Mouse (Mus musculus) thymus, adult 2 months (tissue): ENCODE data around the gene Ctnnal1. TPM values are rescaled to one million over a fixed set of nuclear protein-coding genes. Genes with fewer than 3 reads are reported as not detected.

Experiments used
- DNase-seq: peaks from one replicate; pipeline ENCODE4 v3.0.0; 2021
- H3K27ac ChIP-seq: fragments of 200-500 bp; 2 replicates; pipeline ENCODE4 v1.5.1; 2012; ENCODE audit warnings: low read length, control low read depth; ENCODE audit not compliant: control insufficient read depth, insufficient read depth
- H3K27me3 ChIP-seq: fragments of 200-500 bp; 2 replicates; pipeline ENCODE4 v1.6.1; 2012; ENCODE audit warnings: mild to moderate bottlenecking, low read length, moderate library complexity, mixed read lengths; ENCODE audit not compliant: control insufficient read depth, insufficient read depth
- H3K36me3 ChIP-seq: fragments of 200-500 bp; 2 replicates; pipeline ENCODE4 v1.6.1; 2012; ENCODE audit warnings: mild to moderate bottlenecking, low read length, moderate library complexity; ENCODE audit not compliant: control insufficient read depth, insufficient read depth
- H3K4me1 ChIP-seq: fragments of 200-500 bp; replicated peaks from 2 replicates; pipeline ENCODE4 v1.6.1; 2012; ENCODE audit warnings: low read length; ENCODE audit not compliant: control insufficient read depth, insufficient read depth
- H3K4me3 ChIP-seq: fragments of 200-500 bp; 2 replicates; pipeline ENCODE4 v1.5.1; 2012; ENCODE audit warnings: mild to moderate bottlenecking, low read length, control low read depth, moderate library complexity; ENCODE audit not compliant: control insufficient read depth, insufficient read depth
- CTCF ChIP-seq: fragments of 200-500 bp; IDR thresholded peaks from 2 replicates; pipeline ENCODE4 v1.5.1; 2012; ENCODE audit warnings: mild to moderate bottlenecking, control low read depth, low read length, moderate library complexity, borderline replicate concordance; ENCODE audit not compliant: control insufficient read depth, poor library complexity, insufficient read depth; ENCODE audit errors: extremely low read depth
- POLR2A ChIP-seq: fragments of 200-500 bp; IDR thresholded peaks from 2 replicates; pipeline ENCODE4 v1.6.1; 2012; ENCODE audit warnings: mild to moderate bottlenecking, low read length, control low read depth, moderate library complexity; ENCODE audit not compliant: control insufficient read depth, poor library complexity, insufficient read depth; ENCODE audit errors: extremely low read depth
- WGBS: fragments of 180-500 bp; shearing (Covaris S2); methylation state at CpG from one replicate; pipeline ENCODE4 v1.1.7; 2018; 5-methylcytosine and 5-hydroxymethylcytosine counted together
- polyA plus RNA-seq: library from polyadenylated mRNA; depleted of rRNA; stranded (reverse); fragments of >200 nt; gene quantifications from 2 replicates; pipeline ENCODE4 v1.2.3, GENCODE M21; 2012

Gene Ctnnal1
- polyA plus RNA-seq, 1 experiment, result 5.0 TPM

- Histone ChIP-seq H3K27me3 (no peaks in the 10 kb centered on the region), H3K36me3 (peaks cover 43% of the 10 kb centered on the region), H3K27ac (no peak overlapping the region), H3K4me1 (no peaks in the 10 kb centered on the region), H3K4me3 (no peak overlapping the region)
- WGBS, result 93% methylated on average over 3 of the region's 3 CpGs
- no peak for DNase-seq
- no peak for TF ChIP-seq CTCF
- no peak for TF ChIP-seq POLR2A
Observed at GRCm38 (mm10) chr4:56906926-56907325, 41.9 kb upstream of the Ctnnal1 start.

- H3K36me3 ChIP-seq, result peaks cover 41% of the 10 kb centered on the region
- H3K27ac ChIP-seq, result no peak overlapping the region
- no peaks in the 10 kb centered on the region for H3K4me1 ChIP-seq
- no peak for TF ChIP-seq POLR2A
- no peak for TF ChIP-seq CTCF
- H3K4me3 ChIP-seq, result no peak overlapping the region
- H3K27me3 ChIP-seq, result no peaks in the 10 kb centered on the region
- 87% methylated on average over 5 of the region's 5 CpGs for WGBS
- no peak for DNase-seq
Observed at GRCm38 (mm10) chr4:56905507-56905906, 40.5 kb upstream of the Ctnnal1 start.

- no peaks in the 10 kb centered on the region for H3K4me1 ChIP-seq
- TF ChIP-seq CTCF (no peak), POLR2A (no peak)
- H3K27ac ChIP-seq, result no peak overlapping the region
- no peaks in the 10 kb centered on the region for H3K27me3 ChIP-seq
- peak; percentile 34 for DNase-seq
- no peak overlapping the region for H3K4me3 ChIP-seq
- H3K36me3 ChIP-seq, result peaks cover 35% of the 10 kb centered on the region
- WGBS, result 100% methylated on average over 2 of the region's 2 CpGs
Observed at GRCm38 (mm10) chr4:56901671-56902070, 36.7 kb upstream of the Ctnnal1 start.

GRCm38 (mm10) chr4:56899216-56899615 is 34.2 kb upstream of the Ctnnal1 start:
- TF ChIP-seq POLR2A (no peak), CTCF (no peak)
- Histone ChIP-seq H3K27ac (no peak overlapping the region), H3K36me3 (peaks cover 31% of the 10 kb centered on the region), H3K27me3 (no peaks in the 10 kb centered on the region), H3K4me1 (no peaks in the 10 kb centered on the region), H3K4me3 (no peak overlapping the region)
- 97% methylated on average over 8 of the region's 8 CpGs for WGBS
- DNase-seq, result no peak

- no peaks in the 10 kb centered on the region for H3K27me3 ChIP-seq
- H3K4me1 ChIP-seq, result peaks cover 4% of the 10 kb centered on the region; the same call in 1 of the 2 replicates
- no peak overlapping the region for H3K4me3 ChIP-seq
- H3K36me3 ChIP-seq, result peaks cover 15% of the 10 kb centered on the region
- no peak for DNase-seq
- no peak for TF ChIP-seq CTCF
- TF ChIP-seq POLR2A, result no peak
- H3K27ac ChIP-seq, result no peak overlapping the region
- 90% methylated on average over 3 of the region's 3 CpGs for WGBS
Observed at GRCm38 (mm10) chr4:56897511-56897910, 32.5 kb upstream of the Ctnnal1 start.

GRCm38 (mm10) chr4:56894196-56894595 is 29.2 kb upstream of the Ctnnal1 start:
- 89% methylated on average over 3 of the region's 3 CpGs for WGBS
- Histone ChIP-seq H3K27me3 (no peaks in the 10 kb centered on the region), H3K4me1 (peaks cover 4% of the 10 kb centered on the region; the same call in 1 of the 2 replicates), H3K4me3 (no peak overlapping the region), H3K36me3 (peaks cover 6% of the 10 kb centered on the region), H3K27ac (no peak overlapping the region)
- no peak for TF ChIP-seq CTCF
- no peak for TF ChIP-seq POLR2A
- DNase-seq, result no peak
